Mouse (Mus musculus) ES-Bruce4 (cell line): Measurements from ENCODE around the gene Grk6. TPM values are rescaled to one million over a fixed set of nuclear protein-coding genes. Genes with fewer than 3 reads are reported as not detected.

ENCODE experiments used
- H3K27ac ChIP-seq: 2 replicates; pipeline ENCODE4 v1.5.1; 2012; ENCODE audit warnings: low read length, inconsistent platforms; ENCODE audit not compliant: insufficient read depth
- H3K27me3 ChIP-seq: 2 replicates; pipeline ENCODE4 v1.6.1; 2012; ENCODE audit warnings: mild to moderate bottlenecking, low read length, inconsistent platforms; ENCODE audit not compliant: control insufficient read depth, poor library complexity, insufficient read depth, severe bottlenecking
- H3K36me3 ChIP-seq: 2 replicates; pipeline ENCODE4 v1.6.1; 2012; ENCODE audit warnings: inconsistent platforms, mild to moderate bottlenecking, low read length, moderate library complexity; ENCODE audit not compliant: control insufficient read depth, poor library complexity, insufficient read depth, severe bottlenecking
- H3K4me1 ChIP-seq: one replicate; pipeline ENCODE4 v1.8.1; 2011; ENCODE audit warnings: low read length; ENCODE audit not compliant: control insufficient read depth, insufficient read depth
- H3K4me3 ChIP-seq: 2 replicates; pipeline ENCODE4 v1.5.1; 2011; ENCODE audit warnings: low read depth, mild to moderate bottlenecking, low read length
- H3K9ac ChIP-seq: 2 replicates; pipeline ENCODE4 v1.6.1; 2012; ENCODE audit warnings: low read depth, mild to moderate bottlenecking, inconsistent platforms; ENCODE audit not compliant: poor library complexity, severe bottlenecking
- H3K9me3 ChIP-seq: replicated peaks from 2 replicates; pipeline ENCODE4 v1.6.1; 2012; ENCODE audit warnings: mild to moderate bottlenecking, low read length, inconsistent platforms; ENCODE audit not compliant: control insufficient read depth, poor library complexity, insufficient read depth, severe bottlenecking
- CTCF ChIP-seq: IDR thresholded peaks from one replicate; pipeline ENCODE4 v1.8.1; 2011; ENCODE audit warnings: low read depth, low read length
- EP300 ChIP-seq: IDR thresholded peaks from 2 replicates; pipeline ENCODE4 v1.6.1; 2011; ENCODE audit warnings: low read depth, low read length; ENCODE audit not compliant: insufficient read depth
- POLR2A ChIP-seq: IDR thresholded peaks from one replicate; pipeline ENCODE4 v1.8.1; 2011; ENCODE audit warnings: low read length; ENCODE audit not compliant: insufficient read depth
- polyA plus RNA-seq: library from polyadenylated mRNA; stranded (reverse); fragments of >200 nt; gene quantifications from 2 replicates; pipeline ENCODE4 v1.2.4, GENCODE M21; 2011; ENCODE audit warnings: low read depth; ENCODE audit not compliant: missing spikeins, insufficient read depth, insufficient read length

Gene Grk6
- polyA plus RNA-seq, 1 experiment: 58.2 TPM

DNA sequence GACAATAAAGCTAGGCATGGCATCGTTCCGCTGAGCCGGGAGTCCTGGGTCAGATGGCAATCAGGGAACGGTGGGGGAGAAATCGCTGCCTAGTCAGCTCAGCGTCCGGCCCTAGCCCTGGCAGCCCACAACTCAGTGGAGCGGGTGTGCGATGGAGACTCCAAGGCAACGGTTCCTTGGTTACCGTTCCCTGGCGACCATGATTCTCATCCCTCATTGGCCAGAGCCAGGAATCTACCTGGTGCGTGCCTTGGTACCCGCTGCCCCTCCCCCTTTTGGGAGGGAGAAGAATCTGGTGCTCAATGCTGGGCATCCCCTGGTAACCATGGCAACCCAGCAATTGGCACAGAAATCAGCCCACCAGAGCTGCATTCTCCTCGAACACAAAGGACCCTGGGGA is 38.7 kb downstream of the Grk6 start:
- H3K9me3 ChIP-seq: no peaks in the 10 kb centered on the region
- H3K36me3 ChIP-seq: no peaks in the 10 kb centered on the region
- H3K9ac ChIP-seq: no peak overlapping the region
- no peak overlapping the region for H3K4me3 ChIP-seq
- H3K27me3 ChIP-seq: no peaks in the 10 kb centered on the region
- no peak overlapping the region for H3K27ac ChIP-seq
- TF ChIP-seq EP300 (no peak), POLR2A (no peak), CTCF (no peak)
- no peaks in the 10 kb centered on the region for H3K4me1 ChIP-seq

DNA sequence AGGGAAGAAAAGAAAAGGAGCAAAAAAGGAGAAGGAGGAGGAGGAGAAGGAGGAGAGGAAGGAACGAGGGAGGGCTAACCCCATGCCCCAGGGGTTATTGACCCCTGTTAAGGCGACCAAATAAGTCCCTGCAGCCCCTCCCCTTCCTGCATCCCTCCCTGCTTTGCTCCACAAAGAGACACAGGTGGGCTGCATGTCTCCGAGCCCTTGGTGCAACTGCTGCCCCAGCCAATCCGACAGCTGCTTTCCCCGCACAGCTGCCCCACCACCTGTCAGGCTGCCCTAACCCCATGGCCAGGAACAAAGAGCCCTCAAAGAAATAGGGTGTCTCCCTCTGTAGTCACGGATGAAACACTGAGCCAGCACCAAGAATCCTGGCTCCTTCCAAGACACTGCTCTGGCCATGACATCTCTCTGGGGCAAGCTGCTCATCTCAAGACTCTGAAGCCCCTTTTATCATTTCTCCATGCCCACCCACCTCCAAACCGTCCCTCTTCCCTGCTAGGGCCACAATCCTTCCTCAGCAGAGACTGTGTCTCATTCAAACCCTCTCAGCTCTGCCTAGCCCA is 39.7 kb downstream of the Grk6 start:
- no peaks in the 10 kb centered on the region for H3K27me3 ChIP-seq
- H3K36me3 ChIP-seq: no peaks in the 10 kb centered on the region
- H3K4me1 ChIP-seq: no peaks in the 10 kb centered on the region
- H3K27ac ChIP-seq: no peak overlapping the region
- TF ChIP-seq CTCF: no peak
- TF ChIP-seq EP300: no peak
- TF ChIP-seq POLR2A: no peak
- no peaks in the 10 kb centered on the region for H3K9me3 ChIP-seq
- H3K4me3 ChIP-seq: no peak overlapping the region
- H3K9ac ChIP-seq: no peak overlapping the region

DNA sequence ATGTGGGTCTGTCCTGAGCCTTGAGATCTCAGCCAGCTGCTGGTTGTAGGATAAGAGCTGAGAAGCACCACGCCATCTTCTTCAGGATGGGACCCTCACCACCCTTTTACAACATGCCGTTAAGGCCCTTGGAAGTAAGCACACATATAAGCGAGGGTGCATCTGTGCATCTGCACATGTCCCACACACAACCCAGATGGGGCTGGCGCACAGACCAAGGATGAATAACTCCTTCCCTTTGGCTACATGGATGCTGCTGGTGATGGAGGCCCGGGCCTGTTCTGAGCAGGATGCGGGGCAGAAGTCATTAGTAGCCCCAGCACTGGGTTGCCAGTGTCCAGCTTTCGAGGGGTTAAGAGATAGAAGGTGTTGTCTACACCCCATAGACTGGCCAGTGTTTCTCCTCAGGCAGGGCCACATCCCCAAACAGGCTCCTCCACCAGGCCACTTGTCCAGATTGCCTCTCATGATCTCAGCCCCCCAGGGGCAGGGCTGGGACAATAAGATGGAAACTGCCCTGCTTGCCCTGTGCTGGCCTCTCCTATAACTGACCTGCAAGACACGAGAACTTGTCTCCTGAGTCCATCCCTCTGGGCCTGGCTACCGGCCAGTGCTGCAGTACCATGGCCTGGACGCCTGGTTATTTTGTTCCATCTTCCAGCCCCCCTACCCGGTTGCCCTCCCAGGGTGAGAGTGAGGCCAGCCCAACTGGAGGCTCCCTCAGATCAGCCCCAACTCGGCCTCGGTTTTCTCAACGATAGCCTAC is 41.3 kb downstream of the Grk6 start:
- TF ChIP-seq POLR2A (no peak), EP300 (no peak), CTCF (no peak)

DNA sequence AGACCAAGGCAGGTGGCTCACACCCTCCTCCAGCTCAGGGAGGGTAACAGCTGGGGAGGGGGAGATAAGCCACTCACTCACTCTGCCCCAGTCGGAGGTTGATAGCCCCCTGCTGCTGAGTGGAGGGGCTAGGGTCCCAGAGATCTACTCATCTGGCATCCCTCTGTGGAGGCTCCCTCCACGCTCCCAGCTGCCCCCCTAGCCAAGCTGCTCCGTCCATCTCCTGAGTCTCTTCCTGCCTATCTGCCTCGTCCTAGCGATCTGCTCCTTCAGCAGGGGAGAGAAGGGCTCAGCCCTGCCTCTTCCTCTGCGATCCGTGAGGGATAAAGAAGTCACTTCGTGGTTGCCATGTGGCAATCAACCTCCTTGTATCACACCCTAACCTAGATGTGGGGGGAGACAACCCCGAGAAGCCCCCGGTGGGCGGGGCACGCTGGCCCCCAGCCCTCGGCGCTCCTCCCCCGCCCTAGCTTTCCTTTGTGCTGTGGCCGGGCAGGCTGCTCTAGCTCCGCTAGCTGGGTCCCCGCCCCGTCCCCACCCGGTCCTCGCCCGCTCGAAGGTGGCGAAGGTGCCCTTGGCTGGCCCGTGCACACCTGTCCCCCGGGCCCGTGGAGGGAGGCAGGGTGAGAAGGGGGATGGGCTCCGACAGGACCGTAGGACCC is 42.2 kb downstream of the Grk6 start:
- Histone ChIP-seq H3K9ac (peak overlapping the region; percentile 65), H3K27me3 (no peaks in the 10 kb centered on the region), H3K27ac (no peak overlapping the region), H3K36me3 (no peaks in the 10 kb centered on the region), H3K4me1 (no peaks in the 10 kb centered on the region), H3K9me3 (no peaks in the 10 kb centered on the region), H3K4me3 (peak overlapping the region; percentile 42)
- TF ChIP-seq EP300 (no peak), POLR2A (no peak), CTCF (no peak)

More for the DNA sequence above, 41.3 kb downstream of the Grk6 start:
- Histone ChIP-seq H3K4me3 (no peak overlapping the region), H3K4me1 (no peaks in the 10 kb centered on the region), H3K9ac (peak overlapping the region; percentile 65; the same call in 1 of the 2 replicates), H3K36me3 (no peaks in the 10 kb centered on the region), H3K27me3 (no peaks in the 10 kb centered on the region), H3K27ac (no peak overlapping the region), H3K9me3 (no peaks in the 10 kb centered on the region)

DNA sequence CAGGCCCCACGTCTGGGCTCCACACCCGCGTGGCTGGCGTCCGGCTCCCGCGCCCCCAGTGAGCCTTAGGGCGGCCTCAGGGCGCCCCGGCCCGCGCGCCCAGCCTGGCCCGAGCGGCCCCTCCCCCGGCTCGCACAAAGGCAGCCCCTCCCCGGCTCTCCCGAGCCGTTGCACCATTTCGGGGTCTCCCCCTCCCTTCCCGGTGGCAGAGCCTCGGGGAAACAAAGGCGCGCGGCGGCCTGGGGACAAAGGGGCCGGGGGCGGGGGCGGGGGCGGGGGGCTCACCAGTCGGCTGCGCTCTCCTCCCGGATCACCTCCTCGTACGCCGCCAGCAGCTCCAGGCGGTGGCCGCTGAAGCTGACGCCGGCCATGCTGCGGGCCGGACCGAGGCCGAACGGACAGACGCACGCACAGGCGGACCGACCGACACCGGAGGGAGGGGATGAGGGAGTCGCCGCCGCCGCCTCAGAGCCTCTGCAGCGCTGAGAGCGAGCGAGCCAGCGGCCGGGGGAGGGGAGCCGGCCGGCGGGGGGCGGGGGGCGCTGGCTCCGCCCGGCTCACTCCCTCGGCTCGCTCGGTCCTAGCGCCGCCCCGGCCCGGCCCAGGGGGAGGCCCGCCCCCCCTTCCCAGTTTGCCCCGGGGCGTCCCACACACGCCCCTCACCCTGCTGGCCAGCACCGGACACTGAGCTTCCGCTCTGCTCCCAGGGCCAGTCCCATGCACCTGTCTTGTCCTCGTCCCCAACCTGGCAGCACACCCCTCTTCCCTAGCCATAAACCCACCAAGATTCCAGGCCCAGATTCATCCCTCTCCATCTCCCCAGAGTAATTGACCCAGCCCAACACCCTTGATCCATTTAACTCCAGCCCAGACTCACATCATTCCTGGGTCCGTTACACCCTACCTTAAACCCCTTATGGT is 43.0 kb downstream of the Grk6 start, which contains the start of gene Dbn1:
Dbn1 (minus strand) TSS at position 534 of the 921 bp plus-strand sequence.
- no peaks in the 10 kb centered on the region for H3K4me1 ChIP-seq
- no peaks in the 10 kb centered on the region for H3K27me3 ChIP-seq
- no peak within 1 kb of the TSS for H3K27ac ChIP-seq
- H3K36me3 ChIP-seq: no peaks in the 10 kb centered on the region
- H3K4me3 ChIP-seq: peak within 1 kb of the TSS; percentile 42
- peak within 1 kb of the TSS; percentile 65 for H3K9ac ChIP-seq
- H3K9me3 ChIP-seq: no peaks in the 10 kb centered on the region
- TF ChIP-seq EP300 (0 out of 2 replicates have a peak, but pooled peaks have one; percentile 29), CTCF (no peak)
